Mouse (Mus musculus) bone marrow, adult 2 months (tissue): Measurements from ENCODE around the gene Myo1b.

Source experiments
- CTCF ChIP-seq: fragments of 200-500 bp; IDR thresholded peaks from 2 replicates; pipeline ENCODE4 v1.5.1; 2011; ENCODE audit warnings: low read length, control low read depth; ENCODE audit not compliant: control insufficient read depth, insufficient read depth
- POLR2A ChIP-seq: fragments of 200-500 bp; IDR thresholded peaks from 2 replicates; pipeline ENCODE4 v1.6.1; 2011; ENCODE audit warnings: low read depth, mild to moderate bottlenecking, control low read depth, low read length, borderline replicate concordance; ENCODE audit not compliant: control insufficient read depth

DNA sequence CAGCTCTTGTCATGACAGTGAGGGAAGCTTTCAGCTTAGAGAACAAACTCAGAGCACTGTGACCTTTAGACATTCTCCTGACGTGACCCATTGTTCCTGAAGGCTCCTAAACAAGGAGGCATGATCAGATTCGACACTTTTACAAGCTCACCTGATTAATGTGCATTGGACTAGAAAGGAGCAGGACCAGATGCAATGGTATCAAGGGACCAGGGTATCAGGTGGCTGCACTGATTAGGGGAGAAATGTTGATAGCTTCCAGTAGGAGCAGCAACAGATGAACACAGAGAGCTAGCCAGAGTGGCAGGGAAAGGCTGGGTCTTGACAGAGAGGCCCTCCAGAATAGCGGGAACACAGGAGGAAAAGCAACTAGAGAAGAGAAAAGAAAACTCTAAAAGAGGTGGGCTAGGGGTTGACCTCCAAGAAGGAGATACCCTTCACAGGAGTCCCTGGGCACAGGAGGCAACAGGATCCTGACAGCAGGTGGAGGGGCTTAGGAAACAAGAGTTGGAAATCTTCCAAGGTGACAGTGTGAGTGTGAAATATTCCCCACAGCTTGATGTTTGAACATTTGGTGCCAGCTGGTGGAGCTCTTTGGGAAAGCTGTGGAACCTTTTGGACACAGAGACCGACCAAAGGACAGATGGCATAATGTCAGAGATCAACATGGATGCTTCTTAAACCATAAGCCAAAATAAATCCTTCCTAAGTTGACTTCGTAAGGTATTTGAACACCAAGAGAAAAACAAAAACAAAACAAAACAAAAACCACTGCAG, 100.8 kb downstream of the Myo1b start:
- no peak for TF ChIP-seq POLR2A
- no peak for TF ChIP-seq CTCF
